Mouse (Mus musculus) monocyte, adult 5-6 weeks (primary cell): ENCODE measurements at regions not wholly inside any gene's neighbourhood (a gene's known extent, or its start where the extent isn't known, plus 50 kb on each side); places are given as distances from the start of the nearest gene placed in this dataset.

Experiments used
- ATAC-seq: fragments of 153-309, 156-312 bp; replicated peaks from 2 replicates; pipeline ENCODE4 v1.8.0; 2017; ENCODE audit warnings: mild to moderate bottlenecking; ENCODE audit not compliant: low TSS enrichment, insufficient number of reproducible peaks, severe bottlenecking, poor library complexity, low FRiP score

DNA sequence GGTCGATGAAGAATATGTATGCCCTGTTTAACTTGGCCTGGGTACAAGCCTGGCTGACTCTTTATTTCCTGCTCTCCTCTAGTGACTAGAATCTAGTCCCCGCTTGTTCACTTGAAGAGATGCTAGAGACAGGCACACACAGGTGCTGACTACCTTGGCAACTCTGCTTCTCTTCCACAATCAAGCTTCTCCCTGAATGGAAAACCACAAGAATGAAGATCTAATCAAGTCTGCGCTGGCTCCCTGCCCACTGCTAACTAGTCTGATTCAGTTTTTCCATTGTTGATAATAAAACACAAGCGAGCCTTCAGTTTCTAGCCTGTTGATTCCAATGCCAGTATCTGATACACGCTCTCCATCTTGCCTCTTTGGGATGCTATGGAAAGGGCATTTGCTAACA is 213.5 kb downstream of the Phlda1 start:
- no peak for ATAC-seq

DNA sequence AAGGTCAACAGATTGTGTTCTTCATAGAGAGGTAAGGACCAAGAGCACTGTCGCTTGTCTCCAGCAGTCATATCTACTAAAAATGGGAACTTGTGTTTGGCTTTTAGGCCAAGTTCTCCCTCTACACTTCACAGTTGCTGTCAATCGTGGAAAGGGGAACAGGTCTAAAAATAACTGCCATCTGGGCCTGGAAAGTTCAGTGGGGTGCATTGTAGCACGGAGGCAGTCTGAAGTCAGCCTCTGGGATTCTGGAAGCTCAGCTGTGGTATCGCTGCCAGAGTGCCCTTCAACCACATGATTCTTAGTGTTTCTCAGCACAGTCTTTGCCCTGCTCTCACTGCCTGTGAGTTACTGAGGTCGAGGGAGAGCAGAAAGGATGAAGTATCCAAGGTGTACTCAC is 215.0 kb downstream of the Phlda1 start:
- peak; percentile 40; the same call in 1 of the 2 replicates for ATAC-seq

DNA sequence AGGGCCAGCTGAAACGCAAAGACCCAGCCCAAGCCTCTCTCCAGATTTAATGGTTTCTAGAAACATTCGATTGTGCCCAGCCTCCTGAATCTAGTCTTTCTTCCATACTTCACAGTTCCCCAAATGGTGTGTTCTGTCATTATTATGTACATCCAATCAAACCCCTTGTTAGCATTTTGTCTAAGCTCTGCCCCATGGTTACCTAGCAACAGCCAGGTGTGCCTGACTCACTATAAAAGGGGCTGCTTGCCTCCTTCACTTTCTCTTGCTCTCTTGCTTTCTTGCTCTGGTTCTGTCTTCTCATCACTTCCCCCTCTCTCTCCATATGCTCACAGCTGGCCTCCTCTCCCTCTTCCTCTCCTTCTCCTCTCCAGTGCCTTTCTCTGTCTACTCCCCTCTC is 217.8 kb downstream of the Phlda1 start:
- no peak for ATAC-seq

DNA sequence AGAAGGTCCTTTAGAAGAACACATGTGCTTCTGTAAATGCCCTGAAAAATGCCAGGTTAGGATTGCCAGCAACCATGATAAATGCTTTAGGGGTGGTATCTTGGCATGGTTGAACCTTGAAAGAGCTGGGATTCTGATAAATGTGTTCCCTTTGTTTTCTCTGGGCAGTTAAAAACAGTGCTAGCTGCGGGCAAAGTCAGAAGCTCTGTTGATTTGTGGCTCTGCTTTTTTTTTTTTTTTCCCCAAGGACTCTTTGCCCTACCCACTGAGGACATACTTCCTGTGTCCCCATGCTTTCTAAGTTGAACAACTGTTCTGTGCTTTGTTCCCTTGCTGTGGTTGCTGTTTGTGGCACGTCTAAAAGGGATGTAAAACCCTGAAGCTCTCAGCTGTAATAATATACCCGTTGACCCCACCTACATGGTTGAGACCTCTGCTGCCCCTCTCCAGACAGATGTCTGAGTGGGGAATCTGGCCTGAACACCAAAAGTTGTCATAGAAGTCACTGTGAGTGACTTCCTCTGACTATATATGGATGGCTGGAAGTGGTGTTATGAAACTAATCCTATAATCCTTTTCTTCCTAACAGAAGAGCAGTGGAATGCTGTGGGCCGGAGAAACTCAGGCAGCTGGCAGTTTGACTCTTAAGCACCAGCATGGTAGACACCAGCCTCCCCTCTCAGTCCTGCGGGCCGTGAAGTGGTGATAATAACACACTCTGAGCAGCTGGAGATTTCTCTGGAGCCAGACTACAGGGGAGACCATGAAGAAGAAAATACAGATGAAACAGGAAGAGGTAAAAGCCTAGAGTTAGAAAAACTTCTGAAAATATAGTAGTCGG is 218.7 kb downstream of the Phlda1 start:
- no peak for ATAC-seq

DNA sequence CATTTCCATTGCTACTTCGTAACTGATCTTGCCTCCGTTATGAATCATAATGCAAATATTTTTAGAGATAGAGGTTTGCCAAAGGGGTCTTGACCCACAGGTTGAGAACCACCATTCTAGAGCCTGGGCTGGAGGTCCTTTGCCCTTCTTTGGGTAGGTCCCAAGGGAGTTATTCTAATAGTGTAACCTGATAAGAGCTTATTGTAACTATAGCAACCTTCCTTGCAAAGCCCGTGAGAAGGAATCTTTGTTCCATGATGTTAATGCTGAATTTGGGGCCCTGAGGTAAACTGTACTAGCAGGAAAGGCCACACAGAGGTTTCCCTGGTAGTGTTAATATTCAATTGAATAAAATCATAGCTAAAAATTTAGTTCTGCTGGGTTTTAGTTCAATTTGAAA is 229.9 kb downstream of the Phlda1 start:
- no peak for ATAC-seq

GRCm38 (mm10) chr10:111739471-111740138 is 232.9 kb upstream of the Krr1 start:
- ATAC-seq = no peak

DNA sequence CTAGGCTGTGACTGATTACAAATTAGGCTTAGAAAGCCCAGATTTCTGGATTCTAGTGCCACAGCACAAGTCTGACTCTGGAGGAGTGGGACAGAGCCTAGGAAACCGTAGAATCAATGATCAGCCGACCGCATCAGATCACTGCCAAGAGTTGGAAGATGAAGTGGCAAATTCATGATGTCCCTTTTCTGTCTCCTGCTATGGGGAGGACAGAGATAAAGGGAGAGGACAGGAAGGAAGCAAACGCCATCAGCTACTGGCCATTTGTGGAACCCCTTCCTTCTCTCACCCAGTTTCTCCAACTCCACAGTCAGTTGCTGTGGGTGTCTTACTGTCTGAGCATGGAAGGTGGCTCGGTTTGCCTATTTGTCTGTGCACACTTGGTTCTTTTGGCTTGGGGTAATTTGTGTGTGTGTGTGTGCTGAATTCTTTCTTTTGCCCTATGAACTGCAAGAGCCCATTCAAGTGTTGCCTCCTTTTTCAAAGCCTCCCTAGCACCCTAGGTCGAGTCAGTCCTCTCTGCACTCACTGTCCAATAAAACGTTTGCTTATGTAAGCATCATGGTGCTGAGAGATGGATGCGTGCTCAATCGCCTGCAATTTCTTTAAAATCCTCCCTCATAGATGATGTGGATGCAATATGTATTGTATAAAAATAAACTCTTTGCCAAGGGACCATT is 231.7 kb upstream of the Krr1 start:
- ATAC-seq = no peak

GRCm38 (mm10) chr10:111741301-111741945 is 231.0 kb upstream of the Krr1 start:
- no peak for ATAC-seq

DNA sequence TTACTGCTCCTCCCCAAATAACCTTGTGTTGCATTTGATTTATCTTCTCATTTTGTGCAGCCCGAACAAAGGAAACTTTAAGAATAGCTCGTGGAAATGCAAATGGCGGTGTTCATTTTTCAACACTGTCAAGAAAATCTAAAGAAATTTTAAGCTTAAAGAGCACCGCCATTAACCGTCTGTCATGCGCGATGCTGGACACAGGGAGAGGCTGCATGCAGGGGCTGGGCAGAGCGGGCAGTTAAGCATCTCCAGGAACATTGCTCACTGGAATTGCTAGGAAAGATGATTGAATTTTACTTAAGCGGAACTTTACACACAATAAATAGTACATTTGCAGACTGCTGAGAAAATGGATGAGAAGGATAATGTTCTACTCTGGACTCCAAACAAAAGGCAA is 229.2 kb upstream of the Krr1 start:
- no peak for ATAC-seq

DNA sequence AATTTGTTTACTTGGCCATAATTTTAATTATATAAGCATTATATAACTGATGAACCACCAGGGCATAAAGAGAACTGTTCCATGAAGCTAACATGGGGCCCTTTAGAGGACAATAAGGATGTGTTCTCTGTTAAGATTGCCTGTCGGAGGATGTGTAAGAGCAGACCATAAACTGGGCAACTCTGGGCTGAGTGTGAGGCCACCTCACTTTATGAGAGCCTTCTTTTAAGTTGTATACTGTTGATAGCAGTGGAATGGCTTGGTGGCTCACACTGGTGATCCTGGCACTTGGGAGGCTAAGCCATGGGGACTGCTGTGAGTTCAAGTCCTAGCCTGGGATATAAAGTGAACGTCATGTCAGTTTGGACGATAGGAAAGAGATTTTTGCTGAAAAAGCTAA is 227.3 kb upstream of the Krr1 start:
- ATAC-seq = no peak

DNA sequence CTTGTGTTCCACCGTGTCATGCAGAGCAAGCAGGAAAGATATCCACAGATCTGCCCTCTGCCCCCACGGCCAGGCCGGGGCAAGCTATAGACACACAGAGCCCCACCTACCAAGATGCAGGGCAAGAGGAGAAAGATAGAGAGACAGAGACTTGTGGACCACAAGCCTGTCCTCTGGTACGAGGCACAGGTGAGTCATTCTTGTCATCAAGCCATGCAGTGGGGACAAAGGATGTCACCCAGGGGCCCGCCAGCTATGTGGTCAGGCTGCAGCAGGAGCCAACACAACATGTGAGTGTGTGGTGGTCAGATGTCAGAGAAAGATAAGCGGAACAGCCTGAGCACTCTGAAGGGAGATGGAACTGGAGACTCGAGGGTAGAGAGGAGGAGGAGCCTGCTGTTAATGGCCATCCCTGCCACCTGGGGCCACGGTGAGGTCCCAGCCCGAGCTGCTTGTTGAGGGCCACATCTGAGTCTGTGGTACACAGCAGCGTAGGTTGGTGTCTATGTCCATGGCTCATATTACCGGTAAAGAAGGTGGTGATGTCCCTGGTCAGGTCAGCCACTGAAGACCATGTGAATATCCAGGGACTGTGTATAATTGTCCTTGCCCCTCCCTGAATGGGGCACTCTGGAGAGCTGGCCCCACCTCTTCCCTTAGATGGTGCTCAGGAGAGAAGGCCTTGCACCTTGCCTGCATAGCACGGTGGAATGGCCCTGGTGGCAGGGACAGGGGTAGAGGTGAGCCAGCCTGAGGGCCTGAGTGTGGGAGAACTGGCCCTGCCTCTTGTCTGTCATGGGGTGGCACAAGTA is 226.2 kb upstream of the Krr1 start:
- ATAC-seq = no peak

GRCm38 (mm10) chr10:111746879-111747477 is 225.5 kb upstream of the Krr1 start:
- ATAC-seq = no peak

DNA sequence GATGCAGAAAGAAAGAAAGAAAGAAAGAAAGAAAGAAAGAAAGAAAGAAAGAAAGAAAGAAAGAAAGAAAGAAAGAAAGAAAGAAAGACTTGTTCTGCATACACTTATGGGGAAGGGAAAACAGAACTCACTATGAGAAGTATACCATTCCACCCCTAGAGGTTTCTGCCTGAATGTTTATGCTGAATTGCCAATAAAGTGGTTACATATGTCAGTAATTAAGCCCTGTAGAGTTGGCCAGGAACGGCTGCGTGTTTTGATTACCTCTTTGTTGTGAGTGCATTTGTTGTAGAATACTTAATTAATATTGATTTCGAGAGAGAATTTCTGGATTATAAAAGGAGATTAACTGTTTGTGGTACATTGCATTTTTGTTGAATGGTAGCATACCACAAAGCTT is 224.0 kb upstream of the Krr1 start:
- ATAC-seq = no peak

- no peak for ATAC-seq
Observed at GRCm38 (mm10) chr10:111753646-111754045, 218.8 kb upstream of the Krr1 start.

DNA sequence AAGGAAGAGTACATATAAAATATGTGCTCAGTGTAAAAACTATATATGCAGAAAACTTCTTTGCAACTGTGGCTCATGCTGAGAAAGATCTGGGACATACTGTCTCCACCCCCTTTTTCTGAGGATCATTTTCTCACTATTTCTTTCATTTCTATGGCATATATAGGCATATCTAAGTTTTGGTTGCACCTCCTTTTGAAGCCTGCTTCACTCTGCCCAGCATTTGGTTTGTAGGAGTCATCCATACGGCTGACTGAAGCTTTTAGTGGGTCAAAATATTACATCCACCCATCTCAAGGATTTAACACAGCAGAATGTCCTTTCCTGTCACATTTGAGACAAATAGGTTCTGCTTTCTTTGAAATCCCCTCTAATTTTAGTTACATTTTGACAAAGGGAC is 216.5 kb upstream of the Krr1 start:
- ATAC-seq = no peak

DNA sequence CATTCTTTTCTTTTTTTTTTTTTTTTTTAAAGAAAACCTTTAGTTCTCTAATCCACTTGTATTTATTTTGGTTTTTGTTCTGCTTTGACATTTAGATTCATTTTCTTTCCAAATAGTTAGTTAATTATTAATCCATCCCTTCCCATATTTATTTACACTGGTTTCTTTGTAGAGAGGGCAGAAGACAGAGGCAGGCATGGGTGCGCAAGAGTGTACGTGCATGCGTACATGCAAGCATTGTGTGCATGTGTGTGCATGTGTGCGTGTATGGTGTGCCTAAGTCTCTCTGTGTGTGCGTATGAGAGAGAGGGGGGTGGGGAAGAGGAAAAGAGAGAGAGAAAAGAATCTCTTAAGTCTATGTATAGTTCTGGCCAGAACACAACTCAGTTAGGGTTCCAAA is 215.9 kb upstream of the Krr1 start:
- no peak for ATAC-seq

DNA sequence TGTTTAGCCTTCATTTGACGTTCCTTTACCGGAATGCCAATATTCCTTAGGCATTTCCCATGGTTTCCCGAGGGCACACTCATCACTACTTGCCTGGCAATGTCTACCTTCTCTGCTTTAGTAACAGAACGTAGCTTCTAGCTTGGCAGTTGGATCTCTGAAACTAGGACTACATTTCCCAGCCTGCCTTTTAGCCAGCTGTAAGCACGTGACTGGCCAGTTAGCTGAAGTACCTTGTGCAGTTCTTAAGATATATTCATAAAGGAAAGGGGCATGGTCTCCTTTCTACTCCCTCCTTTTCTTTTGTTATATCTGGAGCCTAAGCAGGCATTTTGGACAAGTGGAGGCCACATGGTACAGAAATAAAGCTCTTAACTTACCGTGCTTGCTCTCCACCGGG is 214.8 kb upstream of the Krr1 start:
- ATAC-seq = no peak

- ATAC-seq = no peak
Observed at GRCm38 (mm10) chr10:111759505-111759904, 213.0 kb upstream of the Krr1 start.
